Mouse (Mus musculus): ENCODE results near the gene Rcor1. TPM values are rescaled to one million over a fixed set of nuclear protein-coding genes. Genes with fewer than 3 reads are reported as not detected.

Rcor1 gene
- total RNA-seq, 2 experiments from 2014 or later: 38.5 to 39.2 TPM

- no peak for DNase-seq
Measured at GRCm38 (mm10) chr12:111125666-111126065, 86.5 kb downstream of the Rcor1 start.

- peak; percentile 55 for DNase-seq
Measured at GRCm38 (mm10) chr12:111134169-111134568, 95.0 kb downstream of the Rcor1 start.

- peak; percentile 46 for DNase-seq
Measured at GRCm38 (mm10) chr12:111134791-111135733, 95.9 kb downstream of the Rcor1 start.

GRCm38 (mm10) chr12:111135953-111136352 lies 96.8 kb downstream of the Rcor1 start:
- no peak for DNase-seq

GRCm38 (mm10) chr12:111137079-111137478 lies 97.9 kb downstream of the Rcor1 start:
- no peak for DNase-seq

- DNase-seq: no peak
Measured at GRCm38 (mm10) chr12:111143005-111143508, 103.9 kb downstream of the Rcor1 start.

GRCm38 (mm10) chr12:111143509-111144063 lies 104.4 kb downstream of the Rcor1 start:
- DNase-seq: peak; percentile 41

- no peak for DNase-seq
Measured at GRCm38 (mm10) chr12:111144598-111144997, 105.4 kb downstream of the Rcor1 start.

- DNase-seq: no peak
Measured at GRCm38 (mm10) chr12:111145269-111145668, 106.1 kb downstream of the Rcor1 start.

GRCm38 (mm10) chr12:111149495-111150235 lies 110.5 kb downstream of the Rcor1 start:
- DNase-seq: no peak

- no peak for DNase-seq
Measured at GRCm38 (mm10) chr12:111150236-111150596, 111.1 kb downstream of the Rcor1 start.

GRCm38 (mm10) chr12:111151422-111152156 lies 112.4 kb downstream of the Rcor1 start:
- DNase-seq: no peak

GRCm38 (mm10) chr12:111152579-111152978 lies 113.4 kb downstream of the Rcor1 start:
- DNase-seq: no peak

- DNase-seq: no peak
Measured at GRCm38 (mm10) chr12:111152981-111153710, 114.0 kb downstream of the Rcor1 start.

GRCm38 (mm10) chr12:111153946-111154345 lies 114.8 kb downstream of the Rcor1 start:
- no peak for DNase-seq

- DNase-seq: peak; percentile 70
Measured at GRCm38 (mm10) chr12:111154641-111155040, 115.5 kb downstream of the Rcor1 start.

GRCm38 (mm10) chr12:111155756-111156155 lies 116.6 kb downstream of the Rcor1 start:
- DNase-seq: no peak

- DNase-seq: no peak
Measured at GRCm38 (mm10) chr12:111159659-111160428, 120.7 kb downstream of the Rcor1 start.

GRCm38 (mm10) chr12:111160871-111161270 lies 121.7 kb downstream of the Rcor1 start:
- no peak for DNase-seq

GRCm38 (mm10) chr12:111161943-111162311 lies 122.8 kb downstream of the Rcor1 start:
- no peak for DNase-seq
